Mouse (Mus musculus) embryonic fibroblast, embryonic 13.5 days (primary cell): ENCODE data around the gene Ndst2.

Experiments used
- CTCF ChIP-seq: IDR thresholded peaks from 2 replicates; pipeline ENCODE4 v1.5.1; 2011; ENCODE audit warnings: mild to moderate bottlenecking, control low read depth, low read length, moderate library complexity, borderline replicate concordance; ENCODE audit not compliant: insufficient read depth
- POLR2A ChIP-seq: IDR thresholded peaks from 2 replicates; pipeline ENCODE4 v1.6.1; 2011; ENCODE audit warnings: low read depth, mild to moderate bottlenecking, control low read depth, low read length, moderate library complexity

GRCm38 (mm10) chr14:20764942-20765341 lies 30.6 kb upstream of the Ndst2 start:
- no peak for TF ChIP-seq CTCF
- no peak for TF ChIP-seq POLR2A
